Mouse (Mus musculus) T-helper 1 cell (primary cell): ENCODE measurements around the gene Hist1h2br.
"Not testable (repeated sequence)": the region's sequence is repeated elsewhere in the genome, so short reads cannot be mapped to it uniquely, and the experiment has no call there.

ENCODE experiments used
- in situ Hi-C: fragments of 300-600 bp; cut with MboI, MseI; formaldehyde crosslinking; loops from one replicate; pipeline ENCODE4 v1.15.1; 2025; ENCODE audit warnings: high pct_unique_total_duplicates

The Hist1h2br gene

DNA sequence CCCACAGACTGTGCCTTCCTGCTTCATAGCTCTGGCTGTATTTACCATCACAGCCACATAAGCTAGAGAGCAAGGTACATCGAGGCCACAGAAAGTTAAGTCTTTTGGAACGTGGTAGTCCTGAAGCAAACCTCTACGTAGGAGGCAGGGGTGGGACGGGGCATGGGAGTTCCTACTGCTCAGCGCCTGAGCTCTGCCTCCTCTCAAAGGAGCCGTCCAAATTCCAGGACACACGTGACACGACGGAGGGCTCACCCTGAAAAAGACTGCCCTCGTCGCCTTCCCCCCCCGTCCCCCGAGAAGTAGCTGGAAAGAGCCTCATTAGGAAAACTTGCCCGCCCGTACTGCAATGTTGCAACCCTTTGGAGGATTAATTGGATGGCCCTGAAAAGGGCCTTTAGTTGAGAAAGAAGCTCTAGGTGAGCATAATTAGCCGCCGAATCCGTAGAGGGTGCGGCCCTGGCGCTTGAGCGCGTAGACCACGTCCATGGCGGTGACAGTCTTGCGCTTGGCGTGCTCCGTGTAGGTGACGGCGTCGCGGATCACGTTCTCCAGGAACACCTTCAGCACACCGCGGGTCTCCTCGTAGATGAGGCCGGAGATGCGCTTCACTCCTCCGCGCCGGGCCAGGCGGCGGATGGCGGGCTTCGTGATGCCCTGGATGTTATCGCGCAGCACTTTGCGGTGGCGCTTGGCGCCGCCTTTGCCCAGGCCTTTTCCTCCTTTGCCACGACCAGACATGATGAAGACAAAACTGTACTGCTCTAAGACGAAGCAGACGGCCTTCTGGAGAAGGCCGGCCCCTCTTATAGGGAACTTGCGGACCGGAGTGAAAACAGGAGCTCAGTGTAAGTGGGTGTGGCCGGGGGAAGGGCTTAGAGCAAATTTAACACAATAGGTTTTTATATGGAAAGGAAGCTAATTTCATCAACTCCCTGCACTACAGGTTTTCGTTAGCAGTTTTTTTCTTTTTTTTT, 1.8 kb upstream of the Hist1h2br start, which contains the start of gene Hist1h4n:
Gene Hist1h4n, minus strand, starts transcription at position 779 of the 977 bp plus-strand sequence.
- in situ Hi-C loops: loop anchor here (5.0 kb wide), 1 partner anchor 211 kb away; the partner anchor contains the start of genes Hist1h2ag, Hist1h2bj and Hist1h4i

DNA sequence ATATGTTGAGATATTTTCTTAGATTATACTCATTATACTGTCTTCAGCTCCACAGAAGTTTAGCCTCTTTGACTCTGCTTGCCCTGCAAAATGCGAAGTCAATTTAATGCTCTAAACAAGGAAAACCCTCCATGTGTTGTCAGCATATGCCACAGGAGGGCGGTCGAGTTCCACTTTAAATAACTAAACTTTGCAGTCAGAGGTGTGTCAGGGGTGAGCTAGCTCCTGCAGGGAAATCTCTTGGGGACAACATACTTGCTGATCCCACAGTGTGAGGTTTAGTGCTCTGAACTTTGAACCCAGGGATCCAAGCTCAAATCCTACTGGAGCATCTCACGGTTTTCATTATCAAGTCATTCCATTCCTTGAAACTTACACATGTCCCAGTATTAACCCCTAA, 7.0 kb downstream of the Hist1h2br start:
- in situ Hi-C loops: not testable (repeated sequence)

DNA sequence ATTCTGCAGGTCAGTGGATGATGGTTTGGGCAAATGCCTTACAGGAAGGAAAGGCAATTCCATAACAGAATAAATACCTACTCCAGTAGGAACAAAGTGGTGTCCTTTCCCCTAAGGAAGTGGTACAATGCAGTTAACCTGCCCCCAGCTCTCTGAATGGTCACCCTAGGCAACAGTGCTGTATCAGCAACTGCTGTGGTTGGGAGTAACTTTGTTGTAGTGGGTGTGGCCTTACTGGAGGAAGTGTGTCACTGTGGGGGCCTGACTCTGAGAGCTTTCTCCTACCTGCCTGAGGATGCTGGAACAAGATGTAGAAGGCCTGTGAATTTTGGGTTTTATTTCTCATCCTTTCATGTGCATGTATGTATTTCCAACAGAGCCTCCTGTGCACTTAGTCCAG, 12.8 kb downstream of the Hist1h2br start:
- in situ Hi-C loops: loop anchor here (5.0 kb wide), 1 partner anchor 49 kb away; no protein-coding TSS in a partner anchor

DNA sequence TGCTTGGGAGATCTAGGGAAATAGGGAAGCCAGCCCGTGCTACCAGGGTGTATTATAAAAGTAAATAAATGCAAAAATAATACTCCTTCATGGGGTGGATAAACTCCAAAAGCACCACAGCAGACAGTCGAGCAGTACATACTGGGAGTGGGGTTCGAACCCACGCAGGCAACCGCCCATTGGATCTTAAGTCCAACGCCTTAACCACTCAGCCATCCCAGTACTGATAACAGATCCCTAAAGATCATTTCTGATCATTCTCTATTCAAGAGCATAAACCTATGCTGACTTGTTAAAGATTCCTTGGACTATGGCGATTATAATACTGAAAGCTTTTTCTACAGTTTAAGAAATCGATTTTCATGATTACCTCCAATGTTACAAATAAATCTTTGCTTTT, 14.3 kb downstream of the Hist1h2br start:
- in situ Hi-C loops: loop anchor here (5.0 kb wide), 1 partner anchor 51 kb away; no protein-coding TSS in a partner anchor

DNA sequence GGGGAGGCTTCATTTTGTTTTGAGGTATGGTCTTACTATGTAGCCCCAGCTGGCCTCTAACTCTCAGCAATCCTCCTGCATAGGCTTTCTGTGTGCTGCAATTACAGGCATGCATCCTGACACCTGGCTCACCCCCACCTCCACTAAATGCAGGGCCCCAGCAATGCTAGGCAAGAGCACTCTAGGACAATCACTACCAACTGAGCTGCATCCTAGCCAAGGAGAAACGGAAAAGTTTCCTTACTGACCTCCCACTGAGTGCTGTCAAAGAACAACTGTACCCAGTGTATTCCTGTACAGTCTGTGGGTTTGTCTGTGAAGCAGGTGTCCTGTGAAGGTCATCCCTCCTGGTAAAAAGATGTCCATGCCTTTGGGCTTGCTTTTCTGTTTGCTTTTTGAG, 17.2 kb downstream of the Hist1h2br start:
- in situ Hi-C loops: loop anchor here (10.0 kb wide), 2 partner anchors 94 to 1564 kb away; partner anchors contain the start of gene Zfp184

DNA sequence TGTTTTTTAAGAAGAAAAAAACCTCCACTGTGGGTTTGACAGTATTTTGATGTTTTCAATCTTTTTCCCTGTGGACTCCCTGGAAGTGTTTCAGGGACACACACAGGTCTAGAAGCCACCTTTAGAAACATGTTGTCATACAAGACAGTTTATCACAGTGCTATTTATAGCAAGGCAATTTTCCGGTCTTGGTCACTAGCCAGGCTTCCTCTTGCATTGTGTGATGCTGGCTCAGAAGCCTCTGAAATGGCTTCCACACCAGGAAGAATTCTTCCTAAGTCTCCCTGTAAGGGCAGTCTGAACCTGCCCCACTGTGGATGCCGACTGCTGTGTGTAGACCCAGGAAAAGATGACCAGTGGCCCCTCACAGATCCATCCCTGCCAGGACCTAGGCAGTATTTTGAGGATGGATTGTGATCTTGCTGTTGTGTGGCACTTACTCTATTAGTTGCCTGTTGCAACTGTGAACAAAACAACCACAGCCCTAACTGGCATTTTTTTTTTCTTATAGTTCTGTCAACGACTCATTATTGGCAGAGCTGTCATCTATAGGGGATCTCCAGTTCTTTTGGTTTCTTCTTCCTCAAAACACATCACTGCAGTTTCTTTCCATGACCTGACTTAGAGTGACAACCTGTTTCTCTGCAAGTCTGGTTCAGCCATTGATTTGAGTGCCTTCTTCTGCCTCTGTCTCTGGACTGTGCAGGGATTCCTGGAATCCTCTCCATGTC, 18.8 kb downstream of the Hist1h2br start:
- in situ Hi-C loops: loop anchor here (10.0 kb wide), 2 partner anchors 92 to 1562 kb away; partner anchors contain the start of gene Zfp184

DNA sequence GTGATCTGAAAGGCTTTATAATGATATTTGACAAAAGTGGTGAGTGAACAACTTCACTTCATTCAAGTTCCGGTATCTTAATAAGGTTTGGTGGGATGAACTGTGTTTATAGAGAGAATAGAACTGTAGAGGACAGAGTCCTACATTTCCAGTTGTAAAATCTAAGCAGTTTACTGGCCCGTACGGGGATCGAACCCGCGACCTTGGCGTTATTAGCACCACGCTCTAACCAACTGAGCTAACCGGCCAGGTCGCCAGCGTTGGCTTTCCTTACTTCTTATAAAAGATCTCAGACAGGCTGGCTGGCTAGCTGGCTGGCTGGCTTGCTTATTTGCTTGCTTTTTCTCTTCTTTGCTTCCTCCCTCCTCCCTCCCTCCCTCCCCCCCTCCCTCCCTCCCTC, 21.6 kb downstream of the Hist1h2br start:
- in situ Hi-C loops: loop anchor here (5.0 to 10.0 kb wide), 4 partner anchors 42 to 1560 kb away; partner anchors contain the start of gene Zfp184

DNA sequence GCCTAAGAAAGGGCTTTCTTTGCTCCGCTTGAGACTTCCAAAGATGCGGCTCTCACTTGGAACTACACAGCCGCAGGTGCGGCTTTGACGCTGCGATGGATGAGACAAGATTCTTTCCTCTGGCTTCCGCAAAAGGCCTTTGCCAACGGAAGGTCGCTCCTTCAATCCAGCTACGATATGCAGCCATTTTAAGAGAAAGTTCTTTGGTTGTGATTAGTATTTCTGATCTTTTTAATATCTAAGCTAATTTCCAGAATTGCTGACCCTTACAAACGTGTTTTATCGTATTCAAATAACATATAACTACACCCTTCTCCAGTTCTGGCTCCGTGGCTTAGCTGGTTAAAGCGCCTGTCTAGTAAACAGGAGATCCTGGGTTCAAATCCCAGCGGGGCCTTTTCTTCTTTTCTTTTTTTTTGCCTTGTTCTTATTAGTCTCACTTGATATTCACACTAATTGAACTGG, 22.2 kb downstream of the Hist1h2br start:
- in situ Hi-C loops: loop anchor here (5.0 to 10.0 kb wide), 4 partner anchors 42 to 1559 kb away; partner anchors contain the start of gene Zfp184

DNA sequence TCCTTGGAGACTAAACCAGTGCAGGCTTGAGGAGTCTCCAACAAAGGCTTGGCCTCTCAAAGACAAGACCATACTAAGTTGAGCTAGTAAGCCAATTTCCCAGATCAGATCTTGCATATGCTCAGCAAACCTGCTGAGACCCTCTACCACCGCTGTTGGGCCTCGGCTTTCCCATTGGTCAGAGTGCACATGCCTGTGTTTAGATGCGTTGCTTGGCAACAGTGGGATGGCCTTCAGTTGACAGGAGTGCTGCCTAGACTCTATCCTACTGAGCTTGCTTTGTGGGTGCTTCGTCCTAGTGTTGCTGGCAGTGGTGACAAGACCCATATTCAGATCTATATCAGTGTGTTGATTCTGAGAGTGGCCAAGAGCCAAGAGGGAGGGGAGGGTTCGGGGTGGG, 28.1 kb downstream of the Hist1h2br start:
- in situ Hi-C loops: no loop called here

DNA sequence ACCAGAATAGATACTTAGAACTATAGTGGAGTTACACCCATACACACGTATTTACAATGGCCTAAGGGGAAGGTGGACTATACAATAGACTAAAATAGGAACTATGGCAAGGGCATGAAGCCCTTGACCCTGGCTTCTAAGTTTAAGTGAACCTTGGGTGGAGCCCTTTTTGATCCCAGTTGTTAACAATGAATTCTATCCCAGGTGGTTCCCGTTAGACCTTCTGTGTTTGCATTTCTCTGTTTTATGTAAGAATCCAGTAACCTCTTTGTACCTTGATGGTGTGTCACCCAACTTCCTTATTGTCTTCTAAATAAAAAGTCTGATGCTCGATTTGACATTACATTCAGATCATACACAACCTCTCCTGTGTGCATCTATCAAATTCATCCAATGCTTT, 32.0 kb downstream of the Hist1h2br start:
- in situ Hi-C loops: not testable (repeated sequence)

DNA sequence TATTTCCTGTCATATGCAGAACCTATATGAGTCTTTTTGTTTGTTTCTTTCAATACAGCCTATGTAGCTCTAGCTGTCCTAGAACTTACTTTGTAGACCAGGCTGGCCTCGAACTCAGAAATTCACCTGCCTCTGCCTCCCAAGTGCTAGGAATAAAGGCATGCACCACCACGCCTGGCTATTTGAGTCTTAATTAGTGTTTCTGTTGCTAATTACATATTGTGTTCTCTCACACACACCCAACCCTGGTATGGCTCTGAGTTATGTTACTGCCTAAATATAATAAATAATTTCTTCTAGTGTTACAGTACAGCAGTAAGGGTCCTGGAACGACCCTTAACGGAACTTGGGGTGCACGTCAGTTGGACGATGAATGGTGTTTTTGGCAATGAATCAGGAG, 47.2 kb downstream of the Hist1h2br start:
- in situ Hi-C loops: no loop called here

DNA sequence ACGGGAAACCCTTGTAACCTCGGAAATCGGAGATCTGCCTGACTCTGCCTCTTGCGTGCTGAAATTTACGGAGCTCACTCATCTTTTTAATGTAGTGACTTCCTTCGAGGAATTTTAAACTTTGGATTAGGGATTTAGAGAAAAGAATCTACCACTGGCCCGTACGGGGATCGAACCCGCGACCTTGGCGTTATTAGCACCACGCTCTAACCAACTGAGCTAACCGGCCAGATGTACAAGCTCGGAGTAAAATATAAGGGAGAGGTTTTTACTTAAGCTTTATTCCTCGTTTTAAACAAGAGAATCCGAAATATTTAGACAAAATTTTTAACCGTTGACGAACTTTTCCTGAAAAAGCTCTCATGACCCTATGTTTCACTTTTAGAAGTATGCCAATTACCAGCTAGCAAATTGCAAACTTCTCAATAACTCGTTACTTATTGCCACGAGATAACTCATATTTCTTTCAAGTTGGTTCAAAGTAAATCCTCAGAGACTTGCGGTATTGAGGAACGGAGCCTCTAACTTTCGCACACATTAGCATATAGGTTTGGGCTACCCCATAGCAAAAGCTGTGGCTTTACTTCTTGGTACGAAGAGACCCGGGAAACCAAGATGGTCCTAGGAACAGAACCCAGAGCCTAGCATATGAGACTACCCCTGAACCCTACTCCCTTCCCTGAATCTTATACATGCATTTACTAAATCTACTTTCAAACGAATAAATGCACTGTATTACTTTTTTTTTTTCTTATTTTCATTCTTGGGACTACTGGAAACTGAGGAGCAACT, 48.5 kb downstream of the Hist1h2br start:
- in situ Hi-C loops: no loop called here

DNA sequence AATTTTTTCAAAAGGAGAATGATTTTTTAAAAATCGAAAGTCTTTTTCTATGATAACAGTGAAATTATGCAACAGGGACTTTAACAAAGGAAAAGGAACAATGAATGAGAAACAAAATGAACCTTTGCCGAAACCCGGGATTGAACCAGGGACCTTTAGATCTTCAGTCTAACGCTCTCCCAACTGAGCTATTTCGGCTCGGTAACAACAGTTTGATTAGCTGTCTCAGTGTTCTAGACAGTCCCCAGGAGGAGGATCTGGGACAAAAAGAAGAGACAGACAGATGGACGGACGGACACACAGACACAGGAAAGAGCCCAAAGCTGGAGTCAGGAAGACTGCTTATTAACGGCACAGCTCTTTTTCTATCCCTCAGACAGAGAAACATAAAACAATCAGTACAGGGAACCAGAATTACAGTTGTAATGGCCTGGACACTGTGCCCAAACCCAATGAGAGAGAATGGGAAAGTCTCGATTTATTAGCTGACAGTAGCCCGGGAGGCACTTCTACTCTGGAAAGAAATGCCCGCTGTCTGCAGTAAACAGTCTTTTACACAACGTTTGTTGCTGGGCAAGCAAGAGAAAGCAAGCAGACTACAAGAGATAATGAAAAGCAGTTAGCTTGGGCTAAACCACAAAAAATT, 49.3 kb downstream of the Hist1h2br start:
- in situ Hi-C loops: no loop called here

DNA sequence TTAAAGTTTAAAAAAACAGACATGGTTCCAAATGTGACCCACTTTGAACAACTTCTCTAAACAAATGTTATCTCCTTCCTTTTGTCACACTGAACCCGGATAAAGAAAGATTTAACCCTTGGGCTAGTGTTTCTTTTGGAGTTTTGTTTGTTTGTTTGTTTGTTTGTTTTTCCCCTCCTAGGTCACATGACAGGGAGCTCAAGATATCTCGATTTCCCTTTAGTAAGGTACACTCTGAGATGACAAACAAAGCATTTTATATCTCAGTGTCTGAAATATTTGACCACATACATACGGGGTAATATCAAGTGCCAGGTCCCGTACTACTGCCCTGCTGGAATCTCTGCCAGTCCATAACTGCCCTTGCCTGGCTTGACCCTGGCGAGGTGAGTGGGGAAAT, 49.9 kb downstream of the Hist1h2br start:
- in situ Hi-C loops: no loop called here

DNA sequence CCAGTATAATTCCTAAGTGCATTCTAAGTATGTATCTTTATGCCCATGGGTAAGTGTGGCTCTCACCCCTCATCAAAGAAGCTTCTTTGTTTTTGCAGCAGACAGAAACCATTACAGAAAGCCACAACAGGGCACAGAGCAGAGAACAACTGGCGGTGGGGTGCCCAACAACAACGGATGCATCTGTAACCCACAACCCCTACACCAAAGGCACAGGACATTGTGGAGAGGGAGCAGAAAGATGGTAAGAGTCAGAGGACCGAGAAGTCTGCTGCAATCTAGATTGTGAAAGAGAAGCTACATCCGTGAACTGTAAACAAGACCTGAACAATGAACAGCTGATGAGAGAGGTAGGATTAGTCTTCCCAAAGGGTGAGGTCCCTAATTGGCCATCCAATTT, 51.0 kb downstream of the Hist1h2br start:
- in situ Hi-C loops: no loop called here
